Mouse (Mus musculus) megakaryocyte, embryonic 14.5 days (primary cell): ENCODE data around the gene Olfr632. TPM values are rescaled to one million over a fixed set of nuclear protein-coding genes. Genes with fewer than 3 reads are reported as not detected.

Source experiments
- H3K27me3 ChIP-seq: replicated peaks from 2 replicates; pipeline ENCODE3; 2012; ENCODE audit warnings: inconsistent platforms
- H3K36me3 ChIP-seq: replicated peaks from 2 replicates; pipeline ENCODE3; 2012; ENCODE audit warnings: low read length, inconsistent platforms, mixed read lengths
- H3K4me1 ChIP-seq: 2 replicates; pipeline ENCODE4 v1.6.1; 2012; ENCODE audit warnings: inconsistent platforms
- H3K4me3 ChIP-seq: replicated peaks from 2 replicates; pipeline ENCODE3; 2012; ENCODE audit warnings: moderate library complexity, mild to moderate bottlenecking, inconsistent platforms
- H3K9me3 ChIP-seq: 2 replicates; pipeline ENCODE4 v1.6.1; 2012; ENCODE audit warnings: inconsistent platforms
- FLI1 ChIP-seq: IDR thresholded peaks from 2 replicates; pipeline ENCODE4 v1.6.1; 2012; ENCODE audit warnings: low read length, inconsistent platforms, mixed read lengths
- GATA1 ChIP-seq: IDR thresholded peaks from 3 replicates; pipeline ENCODE4 v1.6.1; 2012; ENCODE audit warnings: mixed read lengths, low read length, inconsistent platforms, borderline replicate concordance
- polyA plus RNA-seq: library from polyadenylated mRNA; stranded (reverse); fragments of >175 nt; gene quantifications from 2 replicates; pipeline ENCODE4 v1.2.3, GENCODE M21; 2012; ENCODE audit warnings: low replicate concordance; ENCODE audit not compliant: insufficient read depth

The Olfr632 gene
- polyA plus RNA-seq, 1 experiment, result not detected

- Histone ChIP-seq H3K9me3 (no peaks in the 10 kb centered on the region), H3K4me1 (no peaks in the 10 kb centered on the region), H3K27me3 (no peaks in the 10 kb centered on the region), H3K4me3 (no peak within 1 kb of the TSS), H3K36me3 (no peaks in the 10 kb centered on the region)
- TF ChIP-seq FLI1, result no peak
- TF ChIP-seq GATA1, result no peak
These were observed 36.7 kb downstream of the Olfr632 start, which contains the start of gene Olfr635 for GRCm38 (mm10) chr7:103970852-103971251. Gene Olfr635 (plus strand): TSS chr7:103971152.

DNA sequence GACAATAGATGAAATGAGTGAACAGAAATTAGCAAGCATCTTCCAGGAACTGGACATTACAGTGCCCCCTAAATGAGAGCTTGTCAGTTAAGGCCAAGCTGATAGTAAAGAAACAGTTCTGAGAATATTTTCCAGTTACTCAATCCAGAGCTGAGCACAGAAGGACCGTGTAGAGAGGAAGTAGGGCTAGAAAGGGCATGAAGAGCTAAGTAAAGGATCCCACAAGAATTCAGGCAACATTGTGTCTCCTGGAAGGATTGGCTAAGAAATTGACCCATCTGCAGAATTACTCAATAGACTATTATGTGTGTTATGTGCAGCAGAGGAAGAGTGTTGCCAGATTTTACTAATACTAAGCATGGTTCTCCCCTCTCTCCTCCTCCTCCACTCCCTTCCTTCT, 37.6 kb downstream of the Olfr632 start:
- no peak overlapping the region for H3K4me3 ChIP-seq
- no peaks in the 10 kb centered on the region for H3K27me3 ChIP-seq
- no peaks in the 10 kb centered on the region for H3K36me3 ChIP-seq
- H3K9me3 ChIP-seq, result no peaks in the 10 kb centered on the region
- no peaks in the 10 kb centered on the region for H3K4me1 ChIP-seq
- TF ChIP-seq GATA1 (no peak), FLI1 (no peak)

Other genes with a start within 250 kb of the Olfr632 start
- gene Olfr243, start 219.7 kb upstream of the Olfr632 start, polyA plus RNA-seq, result not detected in 2 replicates
- gene Olfr628, start 204.0 kb upstream of the Olfr632 start, polyA plus RNA-seq, result not detected in 2 replicates
- gene Olfr629, start 189.4 kb upstream of the Olfr632 start, polyA plus RNA-seq, result not detected in 2 replicates
- not detected in 2 replicates for gene Olfr630, start 177.0 kb upstream of the Olfr632 start, polyA plus RNA-seq
- gene Olfr69, start 162.8 kb upstream of the Olfr632 start, polyA plus RNA-seq, result not detected in 2 replicates
- not detected in 2 replicates for gene Olfr68, start 154.6 kb upstream of the Olfr632 start, polyA plus RNA-seq
- gene Olfr67, start 142.5 kb upstream of the Olfr632 start, polyA plus RNA-seq, result not detected in 2 replicates
- gene Hbb-bt, start 120.4 kb upstream of the Olfr632 start, polyA plus RNA-seq, result 492 and 1,761 TPM in 2 replicates
- gene Hbb-bs, start 106.3 kb upstream of the Olfr632 start, polyA plus RNA-seq, result 423 and 663 TPM in 2 replicates
- gene Hbb-bh2, start 93.8 kb upstream of the Olfr632 start, polyA plus RNA-seq, result not detected in 2 replicates
- gene Hbb-bh1, start 91.2 kb upstream of the Olfr632 start, polyA plus RNA-seq, result not detected in 2 replicates
- gene Hbb-y, start 81.1 kb upstream of the Olfr632 start, polyA plus RNA-seq, result 3.6 TPM in 1 of 2 replicates, not detected in the other
- not detected in 2 replicates for gene Olfr66, start 48.1 kb upstream of the Olfr632 start, polyA plus RNA-seq
- gene Olfr64, start 39.9 kb upstream of the Olfr632 start, polyA plus RNA-seq, result not detected in 2 replicates
- gene Olfr65, start 30.9 kb upstream of the Olfr632 start, polyA plus RNA-seq, result not detected in 2 replicates
- not detected in 2 replicates for gene Olfr631, start 5.5 kb upstream of the Olfr632 start, polyA plus RNA-seq
- not detected in 2 replicates for gene Olfr633, start 10.1 kb downstream of the Olfr632 start, polyA plus RNA-seq
- gene Olfr635, start 36.8 kb downstream of the Olfr632 start, polyA plus RNA-seq, result not detected in 2 replicates
- gene Olfr638, start 64.4 kb downstream of the Olfr632 start, polyA plus RNA-seq, result not detected in 2 replicates
- gene Olfr639, start 83.0 kb downstream of the Olfr632 start, polyA plus RNA-seq, result not detected in 2 replicates
- gene Olfr640, start 91.2 kb downstream of the Olfr632 start, polyA plus RNA-seq, result not detected in 2 replicates
- gene Olfr641, start 101.1 kb downstream of the Olfr632 start, polyA plus RNA-seq, result not detected in 2 replicates
- not detected in 2 replicates for gene Olfr642, start 118.3 kb downstream of the Olfr632 start, polyA plus RNA-seq
- 0.04 TPM in 1 of 2 replicates, not detected in the other for gene 4930516K23Rik, start 127.1 kb downstream of the Olfr632 start, polyA plus RNA-seq
- not detected in 2 replicates for gene Olfr644, start 137.5 kb downstream of the Olfr632 start, polyA plus RNA-seq
- gene Olfr645, start 151.1 kb downstream of the Olfr632 start, polyA plus RNA-seq, result not detected in 2 replicates
- 0.13 TPM in 1 of 2 replicates, not detected in the other for gene Olfr646, start 170.5 kb downstream of the Olfr632 start, polyA plus RNA-seq
- not detected in 2 replicates for gene Ubqln5, start 195.5 kb downstream of the Olfr632 start, polyA plus RNA-seq
- gene Olfr643, start 203.1 kb downstream of the Olfr632 start, polyA plus RNA-seq, result not detected in 2 replicates
- not detected in 2 replicates for gene Ubqln3, start 208.9 kb downstream of the Olfr632 start, polyA plus RNA-seq
- gene Ubqlnl, start 216.2 kb downstream of the Olfr632 start, polyA plus RNA-seq, result 0.06 TPM in 1 of 2 replicates, not detected in the other
- gene Olfm5, start 230.5 kb downstream of the Olfr632 start, polyA plus RNA-seq, result not detected in 2 replicates
- gene Olfr648, start 249.0 kb downstream of the Olfr632 start, polyA plus RNA-seq, result not detected in 2 replicates